Mouse (Mus musculus) right cerebral cortex, postnatal 10 days (tissue): Measurements from ENCODE around the gene Rab26.
A peak's percentile ranks its signal among the peaks of the same experiment; 100 is the strongest.

ENCODE experiments used
- DNase-seq, 2 experiments: peaks; one replicate each; pipeline ENCODE4 v3.0.0; 2021; ENCODE audit warnings: low spot score in 2 of 2

The Rab26 gene

GRCm38 (mm10) chr17:24507806-24508460 lies 26.1 kb downstream of the Rab26 start:
- peak in 1 of 2 experiments; percentile 45 for DNase-seq

- DNase-seq = peak; percentile 70 to 72
These were observed 26.8 kb downstream of the Rab26 start for GRCm38 (mm10) chr17:24507129-24507664.

GRCm38 (mm10) chr17:24506332-24507070 lies 27.5 kb downstream of the Rab26 start:
- peak; percentile 66 to 69 for DNase-seq

GRCm38 (mm10) chr17:24505286-24505955 lies 28.6 kb downstream of the Rab26 start:
- peak in 1 of 2 experiments; percentile 31 for DNase-seq

- DNase-seq = no peak
These were observed 29.9 kb downstream of the Rab26 start for GRCm38 (mm10) chr17:24504085-24504484.

- peak in 1 of 2 experiments; percentile 29 for DNase-seq
These were observed 31.8 kb downstream of the Rab26 start for GRCm38 (mm10) chr17:24502208-24502607.

GRCm38 (mm10) chr17:24496026-24496425 lies 38.0 kb downstream of the Rab26 start:
- no peak for DNase-seq

GRCm38 (mm10) chr17:24495443-24495842 lies 38.6 kb downstream of the Rab26 start:
- DNase-seq = peak; percentile 66 to 75

GRCm38 (mm10) chr17:24494627-24495335 lies 39.2 kb downstream of the Rab26 start:
- DNase-seq = peak; percentile 80

GRCm38 (mm10) chr17:24490399-24490798 lies 43.6 kb downstream of the Rab26 start:
- peak; percentile 79 to 80 for DNase-seq

GRCm38 (mm10) chr17:24489265-24490030 lies 44.6 kb downstream of the Rab26 start:
- DNase-seq = no peak

GRCm38 (mm10) chr17:24488662-24489264 lies 45.2 kb downstream of the Rab26 start:
- DNase-seq = peak; percentile 62 to 67

GRCm38 (mm10) chr17:24488186-24488661 lies 45.8 kb downstream of the Rab26 start, which contains the start of gene Caskin1:
Gene Caskin1, plus strand, starts transcription at chr17:24488601.
- peak; percentile 70 to 78 for DNase-seq

GRCm38 (mm10) chr17:24485090-24485860 lies 48.7 kb downstream of the Rab26 start:
- peak; percentile 86 to 89 for DNase-seq

GRCm38 (mm10) chr17:24483495-24483894 lies 50.5 kb downstream of the Rab26 start:
- DNase-seq = no peak

GRCm38 (mm10) chr17:24481027-24481815 lies 52.8 kb downstream of the Rab26 start:
- no peak for DNase-seq

GRCm38 (mm10) chr17:24480201-24480826 lies 53.7 kb downstream of the Rab26 start:
- no peak for DNase-seq

GRCm38 (mm10) chr17:24479431-24479830 lies 54.6 kb downstream of the Rab26 start:
- no peak for DNase-seq
